Mouse (Mus musculus) MEL (cell line): ENCODE data around the gene Nub1.
"Not testable (repeated sequence)": the region's sequence is repeated elsewhere in the genome, so short reads cannot be mapped to it uniquely, and the experiment has no call there.

Experiments used
- CTCF ChIP-seq, 3 experiments: IDR thresholded peaks in 2 of 3; conservative IDR thresholded peaks in 1 of 3; 2 replicates each; pipeline ENCODE4 v1.5.1; 2011 to 2012; ENCODE audit warnings: low read length in 3 of 3, low read depth in 2 of 3, mild to moderate bottlenecking in 2 of 3, improper control_type of control experiment in 1 of 3, inconsistent platforms in 1 of 3, mixed read lengths in 1 of 3, moderate library complexity in 1 of 3; ENCODE audit not compliant: control insufficient read depth in 1 of 3, insufficient read depth in 1 of 3, poor library complexity in 1 of 3, severe bottlenecking in 1 of 3
- ELF1 ChIP-seq: IDR thresholded peaks from 2 replicates; pipeline ENCODE4 v1.6.1; 2014; ENCODE audit warnings: low read depth, mild to moderate bottlenecking, inconsistent platforms, low read length, improper control_type of control experiment, moderate library complexity
- MAFK ChIP-seq: IDR thresholded peaks from 2 replicates; pipeline ENCODE4 v1.6.1; 2011; ENCODE audit warnings: low read depth, mild to moderate bottlenecking, low read length, improper control_type of control experiment, borderline replicate concordance
- MXI1 ChIP-seq: IDR thresholded peaks from 2 replicates; pipeline ENCODE4 v1.6.1; 2011; ENCODE audit warnings: mild to moderate bottlenecking, low read depth, low read length, improper control_type of control experiment
- TAL1 ChIP-seq: IDR thresholded peaks from 2 replicates; pipeline ENCODE4 v1.6.1; 2012; ENCODE audit warnings: mild to moderate bottlenecking, inconsistent platforms, low read length, moderate library complexity, mixed read lengths
- USF1 ChIP-seq: IDR thresholded peaks from 2 replicates; pipeline ENCODE4 v1.6.1; 2014; ENCODE audit warnings: low read depth, mild to moderate bottlenecking, inconsistent platforms, low read length, improper control_type of control experiment, moderate library complexity

DNA sequence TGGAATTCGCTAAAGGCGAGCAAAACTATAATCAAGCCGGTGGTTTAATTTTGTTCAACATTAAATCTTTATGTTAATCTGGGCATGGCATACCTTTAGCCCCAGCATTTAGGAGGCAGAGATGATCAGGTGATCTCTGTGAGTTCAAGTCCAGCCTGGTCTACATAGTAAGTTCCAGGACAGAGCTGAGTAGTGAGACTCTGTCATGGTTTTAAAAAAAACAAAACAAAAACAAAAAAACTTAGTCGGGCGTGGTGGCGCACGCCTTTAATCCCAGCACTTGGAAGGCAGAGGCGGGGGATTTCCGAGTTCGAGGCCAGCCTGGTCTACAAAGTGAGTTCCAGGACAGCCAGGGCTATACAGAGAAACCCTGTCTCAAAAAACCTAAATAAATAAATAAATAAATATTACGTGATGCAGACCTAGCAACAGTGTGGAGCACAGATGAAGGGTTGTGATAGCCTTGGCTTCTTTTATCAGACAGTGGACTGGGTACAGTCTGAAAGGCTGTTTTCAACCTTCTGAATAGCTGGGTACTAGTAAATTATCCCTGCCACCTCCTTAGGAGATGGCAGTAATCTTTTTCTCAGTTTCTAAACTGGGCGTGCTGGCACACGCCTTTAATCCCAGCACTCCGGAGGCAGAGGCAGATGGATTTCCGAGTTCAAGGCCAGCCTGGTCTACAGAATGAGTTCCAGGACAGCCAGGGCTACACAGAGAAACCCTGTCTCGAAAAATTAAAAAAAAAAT lies 1.5 kb downstream of the Nub1 start:
- not testable (repeated sequence) for TF ChIP-seq CTCF (IDR thresholded peaks at IDR 0.05 in 2 of 3, conservative IDR thresholded peaks at IDR 0.05 in 1 of 3; ENCODE audit: control insufficient read depth in 1 of 3, insufficient read depth in 1 of 3, low read depth in 2 of 3, low read length in 3 of 3, poor library complexity in 1 of 3, severe bottlenecking in 1 of 3); USF1; MAFK; ELF1; MXI1; TAL1
